Mouse (Mus musculus): ENCODE measurements around the gene 1810055G02Rik. TPM values are rescaled to one million over a fixed set of nuclear protein-coding genes. Genes with fewer than 3 reads are reported as not detected.
A peak's percentile ranks its signal among the peaks of the same experiment; 100 is the strongest.

1810055G02Rik gene
- polyA plus RNA-seq (2015; fragmentation: Nextera tagmentation; extraction: Ambion mirVana): 27.9 and 30.1 TPM in 2 replicates

DNA sequence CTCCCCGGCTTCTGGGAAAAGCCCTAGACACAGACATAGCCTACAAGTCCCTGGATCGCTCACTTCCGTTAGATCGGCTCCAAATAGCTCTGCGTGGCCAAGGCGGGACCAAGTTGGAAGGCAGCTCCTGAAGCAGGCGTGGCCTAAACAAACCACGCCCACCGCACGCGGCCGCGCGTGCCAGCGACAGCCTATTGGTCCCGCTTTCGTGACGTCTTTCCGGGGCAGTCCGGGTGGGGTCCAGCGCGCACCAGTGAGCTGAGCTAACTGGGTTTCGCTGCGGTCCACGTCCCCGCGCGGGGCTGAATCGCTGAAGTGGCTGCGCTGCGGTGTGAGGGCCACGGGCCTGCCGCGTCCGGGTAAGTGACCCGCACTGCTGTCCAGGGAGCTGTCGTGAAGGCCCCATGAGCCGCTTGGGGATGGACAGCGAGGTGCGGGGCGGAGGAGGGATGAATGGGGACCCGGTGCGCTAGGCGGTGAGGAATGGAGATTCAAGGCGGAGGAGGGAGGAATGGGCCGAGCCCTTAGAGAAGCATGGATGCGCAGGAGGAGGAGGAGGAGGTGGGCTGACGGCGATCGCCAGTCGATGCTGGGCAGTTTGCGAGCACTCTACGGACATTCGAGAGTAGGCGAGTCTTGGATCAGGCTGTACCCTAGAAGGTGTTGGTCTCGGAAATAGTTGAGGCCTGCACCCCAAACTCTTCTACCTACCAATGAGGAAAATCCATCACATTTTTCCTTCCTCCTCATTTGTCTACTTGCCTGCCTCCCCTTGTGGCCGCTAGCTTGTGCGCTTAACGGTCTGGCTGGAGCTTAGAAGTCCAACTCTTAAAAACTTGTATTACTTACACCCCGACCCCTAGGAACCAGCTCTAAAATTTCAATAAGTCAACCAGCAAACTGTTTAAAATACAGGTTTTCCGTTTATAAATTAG, at the start of gene 1810055G02Rik:
Gene 1810055G02Rik, plus strand, starts transcription at position 216 of the 935 bp plus-strand sequence.
- peak within 1 kb of the TSS; percentile 85 for H3K4me3 ChIP-seq (replicated peaks)
- under 1% methylated on average over 61 of the region's 61 CpGs for WGBS
- no peaks in the 10 kb centered on the region for H3K27me3 ChIP-seq
- H3K36me3 ChIP-seq: peaks cover 9% of the 10 kb centered on the region; the same call in 1 of the 2 replicates
- H3K9ac ChIP-seq (replicated peaks): peak within 1 kb of the TSS; percentile 85
- peak; percentile 98 for ATAC-seq
- H3K27ac ChIP-seq: peak within 1 kb of the TSS; percentile 93
- H3K9me3 ChIP-seq: no peaks in the 10 kb centered on the region
- H3K4me1 ChIP-seq (replicated peaks): peaks cover 26% of the 10 kb centered on the region
- H3K4me2 ChIP-seq (replicated peaks): peak within 1 kb of the TSS; percentile 81

DNA sequence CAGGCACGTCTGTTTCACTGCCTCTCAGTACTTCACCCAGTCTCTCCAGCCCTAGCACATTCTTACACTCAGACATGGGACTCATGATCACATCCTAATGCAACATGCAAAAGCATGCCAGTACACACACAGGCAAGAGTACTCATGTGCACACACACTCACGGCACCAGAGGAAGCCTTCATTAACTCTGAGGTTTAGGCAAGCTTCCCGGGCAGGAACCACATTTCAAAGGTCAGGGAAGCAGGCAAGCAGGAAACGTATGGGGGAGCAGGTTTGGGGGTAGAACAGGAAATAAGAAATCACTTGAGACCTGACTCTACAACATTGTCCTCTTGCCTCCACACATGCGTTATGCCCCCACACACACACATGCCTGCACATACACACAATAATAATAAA, 42.6 kb upstream of the 1810055G02Rik start:
- no peaks in the 10 kb centered on the region for H3K9me3 ChIP-seq
- H3K9ac ChIP-seq (replicated peaks): no peak overlapping the region
- H3K4me2 ChIP-seq (replicated peaks): no peak overlapping the region
- 0 out of 2 replicates have a peak, but pooled peaks cover 6% of the 10 kb centered on the region for H3K4me1 ChIP-seq (replicated peaks)
- no peak overlapping the region for H3K27ac ChIP-seq
- H3K36me3 ChIP-seq: no peaks in the 10 kb centered on the region
- no peaks in the 10 kb centered on the region for H3K27me3 ChIP-seq
- WGBS: 77% methylated on average over 5 of the region's 5 CpGs
- H3K4me3 ChIP-seq (replicated peaks): no peak overlapping the region
- ATAC-seq: no peak

DNA sequence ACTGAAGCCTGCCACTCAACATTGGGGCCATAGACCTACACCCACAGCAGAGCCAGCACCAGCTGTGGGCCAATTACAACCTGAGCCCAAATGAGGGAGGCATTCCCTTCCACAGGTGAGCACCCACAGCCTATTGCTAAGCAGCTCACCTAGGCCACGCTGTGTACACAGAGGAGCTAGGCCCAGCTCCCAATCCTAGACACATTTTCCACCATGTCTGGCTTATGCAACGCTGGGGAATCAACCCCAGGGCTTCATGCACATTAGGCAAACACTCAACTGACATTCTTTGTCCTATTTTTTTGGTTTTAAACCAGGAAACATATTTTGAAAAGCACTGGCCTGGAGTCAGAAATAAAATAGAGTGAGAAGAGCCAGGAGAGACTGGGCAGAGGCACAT, 41.5 kb upstream of the 1810055G02Rik start:
- Histone ChIP-seq H3K27me3 (no peaks in the 10 kb centered on the region), H3K4me1 (replicated peaks) (0 out of 2 replicates have a peak, but pooled peaks cover 6% of the 10 kb centered on the region), H3K4me3 (replicated peaks) (no peak overlapping the region), H3K4me2 (replicated peaks) (no peak overlapping the region), H3K27ac (no peak overlapping the region), H3K9me3 (no peaks in the 10 kb centered on the region), H3K36me3 (no peaks in the 10 kb centered on the region), H3K9ac (replicated peaks) (no peak overlapping the region)
- WGBS: 91% methylated on average over 2 of the region's 2 CpGs
- no peak for ATAC-seq

DNA sequence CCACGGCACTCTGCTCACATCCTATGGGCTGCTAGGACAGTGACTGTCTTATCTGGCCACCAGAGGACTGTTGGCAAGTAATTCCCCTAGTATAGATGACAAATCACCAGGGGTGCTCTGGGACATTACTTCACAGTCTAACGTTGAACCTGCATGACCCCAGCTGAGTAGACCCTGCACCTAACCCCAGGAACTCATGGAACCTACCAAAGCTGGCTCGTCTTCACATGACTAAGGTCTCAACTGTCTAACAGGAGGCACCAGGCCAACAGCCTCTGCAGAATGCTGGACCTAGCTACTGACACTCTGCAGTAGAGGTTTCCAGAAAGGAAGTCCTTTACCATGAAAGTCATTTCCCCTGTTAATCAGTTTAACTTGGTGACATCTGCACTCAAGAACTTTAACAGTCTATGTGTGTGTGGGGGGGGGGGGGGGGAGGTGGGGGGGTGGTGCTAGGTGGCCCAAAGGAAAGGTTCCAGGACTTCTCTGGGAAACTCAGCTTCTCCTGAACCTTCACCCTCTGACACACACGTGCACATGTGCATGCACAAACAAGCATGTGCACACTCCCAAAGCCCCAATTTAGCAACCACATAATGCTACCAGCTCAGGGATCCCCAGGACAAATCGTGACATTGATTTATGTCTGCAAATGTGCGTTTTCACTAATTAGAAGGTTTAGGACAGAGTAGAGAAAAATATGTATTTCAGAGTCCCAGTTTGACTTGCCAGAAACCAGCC, 40.8 kb upstream of the 1810055G02Rik start:
- Histone ChIP-seq H3K4me2 (replicated peaks) (no peak overlapping the region), H3K4me3 (replicated peaks) (no peak overlapping the region), H3K27me3 (no peaks in the 10 kb centered on the region), H3K27ac (no peak overlapping the region), H3K9me3 (no peaks in the 10 kb centered on the region), H3K4me1 (replicated peaks) (0 out of 2 replicates have a peak, but pooled peaks cover 6% of the 10 kb centered on the region), H3K36me3 (no peaks in the 10 kb centered on the region), H3K9ac (replicated peaks) (no peak overlapping the region)
- WGBS: 89% methylated on average over 6 of the region's 6 CpGs
- ATAC-seq: no peak

DNA sequence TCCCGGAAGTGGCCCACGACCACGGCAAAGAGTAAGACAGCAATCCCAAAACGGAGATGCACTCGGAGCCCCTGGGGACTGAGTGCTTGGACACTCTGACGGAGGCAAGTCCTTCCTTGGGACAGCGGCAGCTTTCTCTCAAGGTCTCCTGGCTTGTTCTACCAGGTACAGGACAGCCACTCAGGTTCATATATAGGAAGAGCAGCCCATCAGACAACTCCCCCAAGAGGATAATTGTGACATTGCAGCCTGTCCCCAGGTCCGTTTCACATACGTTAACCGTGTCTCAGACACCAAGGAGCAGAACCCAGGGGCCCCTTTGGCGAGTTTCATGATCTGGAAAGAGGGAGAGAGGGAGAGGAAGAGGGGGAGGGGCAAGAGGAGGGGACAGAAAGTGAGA, 40.1 kb upstream of the 1810055G02Rik start:
- H3K4me2 ChIP-seq (replicated peaks): no peak overlapping the region
- WGBS: 81% methylated on average over 11 of the region's 11 CpGs
- H3K9me3 ChIP-seq: no peaks in the 10 kb centered on the region
- H3K4me3 ChIP-seq (replicated peaks): no peak overlapping the region
- H3K4me1 ChIP-seq (replicated peaks): 0 out of 2 replicates have a peak, but pooled peaks cover 6% of the 10 kb centered on the region
- no peak overlapping the region for H3K27ac ChIP-seq
- no peak for ATAC-seq
- H3K36me3 ChIP-seq: 0 out of 2 replicates have a peak, but pooled peaks cover 2% of the 10 kb centered on the region
- H3K9ac ChIP-seq (replicated peaks): no peak overlapping the region
- no peaks in the 10 kb centered on the region for H3K27me3 ChIP-seq

DNA sequence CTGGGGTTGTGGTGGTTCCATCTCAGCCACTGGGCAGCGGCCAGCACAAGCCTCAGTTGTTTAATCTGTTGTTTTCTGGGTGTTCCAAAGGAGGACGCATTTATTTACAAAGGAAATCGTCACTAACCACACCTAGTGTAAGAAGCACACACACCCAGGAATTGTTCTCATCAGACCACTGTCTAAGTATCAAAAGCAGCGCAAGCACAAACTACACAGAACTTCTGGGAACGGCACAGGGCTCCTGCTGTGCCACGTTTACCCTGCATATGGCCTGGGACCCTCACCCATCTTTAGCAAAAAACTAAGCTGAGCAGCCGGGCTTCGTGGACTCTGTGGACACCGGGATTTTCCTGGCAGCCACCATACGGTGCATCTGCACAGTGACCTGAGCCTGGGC, 39.5 kb upstream of the 1810055G02Rik start:
- Histone ChIP-seq H3K27ac (no peak overlapping the region), H3K36me3 (0 out of 2 replicates have a peak, but pooled peaks cover 2% of the 10 kb centered on the region), H3K9ac (replicated peaks) (0 out of 2 replicates have a peak overlapping the region, but pooled peaks have one; percentile 14), H3K27me3 (no peaks in the 10 kb centered on the region), H3K4me1 (replicated peaks) (0 out of 2 replicates have a peak, but pooled peaks cover 6% of the 10 kb centered on the region), H3K4me3 (replicated peaks) (no peak overlapping the region), H3K4me2 (replicated peaks) (no peak overlapping the region), H3K9me3 (no peaks in the 10 kb centered on the region)
- 85% methylated on average over 10 of the region's 10 CpGs for WGBS
- no peak for ATAC-seq

DNA sequence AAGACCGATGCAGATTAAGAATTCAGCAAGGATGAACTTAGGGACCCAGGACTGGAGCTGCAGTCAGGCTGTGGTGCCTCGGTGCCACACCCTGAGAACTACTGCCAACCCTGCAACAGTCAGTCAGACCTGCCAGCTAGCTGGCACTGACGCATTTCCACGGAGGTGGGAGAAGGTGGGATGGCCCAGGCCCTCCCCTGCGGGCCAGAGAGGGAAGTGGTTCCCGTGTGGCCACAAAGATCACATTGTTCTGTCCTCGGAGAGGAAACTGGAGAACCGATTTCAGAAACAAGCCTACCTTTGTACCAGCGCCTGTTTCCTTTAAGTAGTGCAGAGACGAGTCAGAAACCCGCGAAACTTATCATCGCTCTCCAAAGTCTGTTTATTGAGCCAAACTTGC, 39.0 kb upstream of the 1810055G02Rik start:
- H3K4me3 ChIP-seq (replicated peaks): no peak overlapping the region
- H3K4me1 ChIP-seq (replicated peaks): 0 out of 2 replicates have a peak, but pooled peaks cover 6% of the 10 kb centered on the region
- no peaks in the 10 kb centered on the region for H3K9me3 ChIP-seq
- H3K27me3 ChIP-seq: no peaks in the 10 kb centered on the region
- ATAC-seq: no peak
- H3K4me2 ChIP-seq (replicated peaks): no peak overlapping the region
- H3K36me3 ChIP-seq: 0 out of 2 replicates have a peak, but pooled peaks cover 2% of the 10 kb centered on the region
- no peak overlapping the region for H3K9ac ChIP-seq (replicated peaks)
- H3K27ac ChIP-seq: no peak overlapping the region
- WGBS: 68% methylated on average over 13 of the region's 13 CpGs

DNA sequence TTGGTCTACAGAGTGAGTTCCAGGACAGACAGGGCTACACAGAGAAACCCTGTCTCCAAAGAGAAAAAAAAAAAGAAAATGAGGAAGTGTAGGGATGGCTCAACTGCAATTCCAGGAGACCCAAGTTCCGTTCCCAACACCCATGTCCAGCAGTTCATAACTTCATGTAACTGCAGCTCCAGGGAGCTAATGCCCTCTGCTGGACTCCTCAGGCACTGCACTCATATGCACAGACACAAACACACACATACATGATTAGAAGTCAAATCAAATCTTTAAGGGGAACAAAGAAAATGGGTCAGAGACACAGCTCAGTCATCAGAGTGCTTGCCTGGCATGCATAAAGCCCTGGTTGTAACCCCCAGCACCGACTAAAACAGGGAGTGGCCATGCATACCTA, 34.9 kb upstream of the 1810055G02Rik start:
- Histone ChIP-seq H3K4me2 (replicated peaks) (no peak overlapping the region), H3K27me3 (no peaks in the 10 kb centered on the region), H3K36me3 (0 out of 2 replicates have a peak, but pooled peaks cover 2% of the 10 kb centered on the region), H3K9me3 (no peaks in the 10 kb centered on the region), H3K9ac (replicated peaks) (no peak overlapping the region), H3K27ac (no peak overlapping the region), H3K4me3 (replicated peaks) (no peak overlapping the region), H3K4me1 (replicated peaks) (0 out of 2 replicates have a peak, but pooled peaks cover 6% of the 10 kb centered on the region)
- ATAC-seq: no peak
- 92% methylated on average over 2 of the region's 2 CpGs for WGBS

DNA sequence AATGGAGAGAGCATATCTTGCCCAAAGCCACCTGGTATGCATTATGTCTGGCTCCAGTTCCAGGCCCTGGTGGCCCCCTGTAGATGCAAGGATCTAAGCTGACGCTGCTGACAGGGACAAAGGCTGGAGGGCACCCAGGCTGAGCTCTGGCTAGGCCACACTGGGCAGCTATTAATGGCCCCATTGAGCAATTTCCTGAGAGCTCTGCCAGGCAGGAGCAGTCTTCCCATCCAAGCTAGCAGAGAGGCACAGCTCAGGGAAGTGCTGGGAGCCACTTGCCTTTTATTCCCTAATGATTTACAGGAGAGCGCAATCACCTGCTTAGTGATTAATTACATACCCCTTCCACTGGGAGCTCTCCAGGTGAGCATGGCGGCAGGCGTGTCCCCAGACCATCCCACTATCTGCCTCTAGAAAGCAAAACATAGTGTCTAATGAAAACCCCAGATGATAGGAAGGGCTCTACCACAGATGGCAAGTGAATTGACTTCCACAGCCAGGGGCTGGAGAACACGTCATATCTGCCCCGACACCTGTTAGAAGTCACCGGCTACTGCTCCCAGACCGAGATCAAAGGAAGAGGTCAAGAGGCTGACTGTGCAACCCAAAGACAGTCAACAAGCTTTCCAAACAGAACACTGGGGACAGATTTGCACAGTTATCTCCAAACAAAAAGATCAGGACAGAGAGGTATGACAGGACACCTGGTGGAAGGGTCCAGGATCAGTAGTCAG, 33.8 kb upstream of the 1810055G02Rik start:
- Histone ChIP-seq H3K9ac (replicated peaks) (no peak overlapping the region), H3K4me1 (replicated peaks) (no peaks in the 10 kb centered on the region), H3K27me3 (no peaks in the 10 kb centered on the region), H3K9me3 (no peaks in the 10 kb centered on the region), H3K36me3 (0 out of 2 replicates have a peak, but pooled peaks cover 2% of the 10 kb centered on the region), H3K27ac (no peak overlapping the region), H3K4me3 (replicated peaks) (no peak overlapping the region), H3K4me2 (replicated peaks) (no peak overlapping the region)
- 95% methylated on average over 8 of the region's 8 CpGs for WGBS
- no peak for ATAC-seq

DNA sequence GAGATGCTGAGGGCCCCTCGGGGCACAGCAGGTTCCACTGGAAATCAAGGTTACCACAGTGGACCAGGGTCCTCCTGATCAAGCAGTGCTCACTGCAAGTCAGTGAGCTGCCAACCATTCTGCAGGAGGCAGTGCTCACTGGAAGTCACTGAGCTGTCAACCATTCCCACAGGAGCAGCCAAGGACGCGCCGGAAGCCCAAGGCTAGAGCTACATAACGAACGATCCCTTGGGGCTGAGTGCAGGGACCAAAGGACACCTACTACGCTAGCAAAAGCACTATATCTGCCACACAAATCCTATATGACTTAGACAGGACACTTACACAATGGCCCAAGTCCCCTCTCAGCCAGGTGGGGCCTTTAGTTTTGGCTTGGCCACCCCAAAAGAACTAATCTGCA, 27.4 kb upstream of the 1810055G02Rik start:
- H3K9ac ChIP-seq (replicated peaks): no peak overlapping the region
- H3K36me3 ChIP-seq: no peaks in the 10 kb centered on the region
- no peak overlapping the region for H3K4me2 ChIP-seq (replicated peaks)
- H3K27ac ChIP-seq: peak overlapping the region; percentile 60; the same call in 1 of the 2 replicates
- no peak for ATAC-seq
- WGBS: 84% methylated on average over 7 of the region's 7 CpGs
- H3K4me1 ChIP-seq (replicated peaks): peaks cover 27% of the 10 kb centered on the region
- H3K9me3 ChIP-seq: no peaks in the 10 kb centered on the region
- H3K4me3 ChIP-seq (replicated peaks): no peak overlapping the region
- peaks cover 6% of the 10 kb centered on the region; the same call in 1 of the 2 replicates for H3K27me3 ChIP-seq

DNA sequence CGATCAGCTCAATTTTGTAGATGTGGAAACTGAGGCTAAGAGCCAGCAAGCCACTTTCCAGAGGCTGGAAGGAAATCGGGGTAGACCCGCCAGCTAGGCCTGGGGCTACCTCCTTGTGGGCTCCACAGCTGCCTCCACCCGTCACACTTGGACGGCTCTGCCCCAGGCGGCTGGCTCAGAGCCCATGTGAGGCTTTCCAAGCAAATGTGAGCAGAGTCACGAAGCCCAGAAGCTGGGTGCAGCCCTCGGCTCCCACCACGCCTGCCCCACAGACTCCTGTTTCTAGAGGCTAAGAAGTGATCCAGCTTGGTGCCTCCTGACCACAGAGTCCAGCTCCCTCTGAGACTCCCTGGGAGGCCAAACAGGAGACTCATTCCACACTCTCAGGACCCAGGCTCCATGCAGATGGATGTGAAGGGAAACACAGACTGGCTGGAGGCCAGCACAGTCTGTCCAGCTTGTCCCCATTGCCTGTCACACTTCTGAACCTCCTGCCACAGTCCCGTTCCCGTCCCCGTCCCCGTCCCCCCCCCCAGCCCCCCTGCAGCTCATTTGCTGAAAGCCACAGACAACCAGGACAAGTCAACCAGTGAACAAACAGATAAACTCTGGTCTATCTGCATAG, 26.7 kb upstream of the 1810055G02Rik start:
- Histone ChIP-seq H3K9me3 (no peaks in the 10 kb centered on the region), H3K27ac (peak overlapping the region; percentile 60; the same call in 1 of the 2 replicates), H3K9ac (replicated peaks) (no peak overlapping the region), H3K4me2 (replicated peaks) (no peak overlapping the region), H3K27me3 (peaks cover 8% of the 10 kb centered on the region; the same call in 1 of the 2 replicates), H3K4me3 (replicated peaks) (no peak overlapping the region), H3K36me3 (no peaks in the 10 kb centered on the region), H3K4me1 (replicated peaks) (peaks cover 30% of the 10 kb centered on the region)
- ATAC-seq: no peak; the same call in 1 of the 2 replicates
- 45% methylated on average over 13 of the region's 13 CpGs for WGBS
